Mouse (Mus musculus) neural tube, embryonic 11.5 days (tissue): ENCODE data around the gene Smarca4. TPM values are rescaled to one million over a fixed set of nuclear protein-coding genes. Genes with fewer than 3 reads are reported as not detected.
"Not testable (repeated sequence)": the region's sequence is repeated elsewhere in the genome, so short reads cannot be mapped to it uniquely, and the experiment has no call there.

ENCODE experiments used
- ATAC-seq: fragments of 200-750 bp; cut with Nextera tagmentation; 2 replicates; pipeline ENCODE4 v1.8.0; 2017; ENCODE audit warnings: moderate number of reproducible peaks, mild to moderate bottlenecking, moderate TSS enrichment, moderate library complexity; ENCODE audit not compliant: insufficient read depth, low FRiP score, low TSS enrichment
- DNase-seq: peaks from one replicate; pipeline ENCODE4 v3.0.0-alpha.2; 2015; ENCODE audit warnings: low spot score
- H3K27ac ChIP-seq: fragments of 300-500 bp; sonication (generic); 2 replicates; pipeline ENCODE4 v1.5.1; 2014; ENCODE audit warnings: low read depth, mild to moderate bottlenecking, low read length
- H3K27me3 ChIP-seq: fragments of 300-500 bp; sonication (generic); 2 replicates; pipeline ENCODE4 v1.6.1; 2014; ENCODE audit warnings: mild to moderate bottlenecking, low read length, mixed read lengths; ENCODE audit not compliant: control insufficient read depth, insufficient read depth
- H3K36me3 ChIP-seq: fragments of 300-500 bp; sonication (generic); 2 replicates; pipeline ENCODE4 v1.6.1; 2014; ENCODE audit warnings: mild to moderate bottlenecking, low read length, moderate library complexity, mixed read lengths; ENCODE audit not compliant: control insufficient read depth, insufficient read depth
- H3K4me1 ChIP-seq: fragments of 300-500 bp; sonication (generic); 2 replicates; pipeline ENCODE4 v1.6.1; 2014; ENCODE audit warnings: low read length, mixed read lengths; ENCODE audit not compliant: control insufficient read depth, insufficient read depth
- H3K4me2 ChIP-seq: fragments of 300-500 bp; sonication (generic); 2 replicates; pipeline ENCODE4 v1.6.1; 2014; ENCODE audit warnings: low read depth, mild to moderate bottlenecking, moderate library complexity
- H3K4me3 ChIP-seq: fragments of 300-500 bp; sonication (generic); 2 replicates; pipeline ENCODE4 v1.5.1; 2014; ENCODE audit warnings: low read depth, low read length
- H3K9ac ChIP-seq: fragments of 300-500 bp; sonication (generic); 2 replicates; pipeline ENCODE4 v1.6.1; 2014; ENCODE audit warnings: mild to moderate bottlenecking, low read length
- H3K9me3 ChIP-seq: fragments of 300-500 bp; sonication (generic); 2 replicates; pipeline ENCODE4 v1.6.1; 2016; ENCODE audit warnings: low read length; ENCODE audit not compliant: control insufficient read depth
- WGBS: fragments of 180-500 bp; shearing (Covaris S2); extraction: QIAGEN DNeasy Blood & Tissue Kit; methylation state at CpG from one replicate; pipeline ENCODE4 v1.1.7; 2014; 5-methylcytosine and 5-hydroxymethylcytosine counted together
- polyA plus RNA-seq: library from polyadenylated mRNA; unstranded; fragments of >200 nt; fragmentation: Nextera tagmentation; extraction: Ambion mirVana; gene quantifications from 2 replicates; pipeline ENCODE4 v1.2.1, GENCODE M21; 2014

The Smarca4 gene
- polyA plus RNA-seq, 1 experiment from 2014 or later, result 175 TPM

GRCm38 (mm10) chr9:21690031-21690430 is 74.1 kb downstream of the Smarca4 start:
- 84% methylated on average over 3 of the region's 3 CpGs for WGBS
- H3K4me3 ChIP-seq, result no peak overlapping the region
- H3K36me3 ChIP-seq, result peaks cover 24% of the 10 kb centered on the region
- no peaks in the 10 kb centered on the region for H3K27me3 ChIP-seq
- DNase-seq, result no peak
- ATAC-seq, result no peak
- H3K9me3 ChIP-seq, result no peaks in the 10 kb centered on the region
- H3K27ac ChIP-seq, result no peak overlapping the region
- no peak overlapping the region for H3K9ac ChIP-seq
- H3K4me1 ChIP-seq, result no peaks in the 10 kb centered on the region
- H3K4me2 ChIP-seq, result no peak overlapping the region

GRCm38 (mm10) chr9:21691862-21692261 is 75.9 kb downstream of the Smarca4 start:
- H3K27ac ChIP-seq, result no peak overlapping the region
- 57% methylated on average over 2 of the region's 2 CpGs for WGBS
- no peak for ATAC-seq

GRCm38 (mm10) chr9:21692491-21692890 is 76.5 kb downstream of the Smarca4 start:
- Histone ChIP-seq H3K27me3 (no peaks in the 10 kb centered on the region), H3K9ac (no peak overlapping the region), H3K4me2 (no peak overlapping the region), H3K27ac (no peak overlapping the region), H3K4me3 (no peak overlapping the region), H3K4me1 (no peaks in the 10 kb centered on the region), H3K9me3 (no peaks in the 10 kb centered on the region), H3K36me3 (peaks cover 18% of the 10 kb centered on the region)
- DNase-seq, result no peak
- 99% methylated on average over 4 of the region's 4 CpGs for WGBS
- ATAC-seq, result no peak

More at GRCm38 (mm10) chr9:21691862-21692261, 75.9 kb downstream of the Smarca4 start:
- Histone ChIP-seq H3K4me2 (no peak overlapping the region), H3K27me3 (no peaks in the 10 kb centered on the region), H3K36me3 (peaks cover 17% of the 10 kb centered on the region), H3K4me1 (no peaks in the 10 kb centered on the region), H3K9ac (no peak overlapping the region), H3K9me3 (no peaks in the 10 kb centered on the region), H3K4me3 (no peak overlapping the region)
- peak; percentile 43 for DNase-seq

- ATAC-seq (no peak), DNase-seq (no peak)
- Histone ChIP-seq H3K9me3 (no peaks in the 10 kb centered on the region), H3K4me1 (no peaks in the 10 kb centered on the region), H3K27ac (no peak overlapping the region), H3K4me3 (no peak overlapping the region), H3K9ac (no peak overlapping the region), H3K4me2 (no peak overlapping the region), H3K27me3 (no peaks in the 10 kb centered on the region), H3K36me3 (peaks cover 21% of the 10 kb centered on the region)
These were observed 78.1 kb downstream of the Smarca4 start for GRCm38 (mm10) chr9:21694071-21694470.

- Histone ChIP-seq H3K27ac (no peak overlapping the region), H3K4me1 (no peaks in the 10 kb centered on the region), H3K36me3 (peaks cover 24% of the 10 kb centered on the region), H3K9me3 (no peaks in the 10 kb centered on the region), H3K4me2 (no peak overlapping the region), H3K4me3 (no peak overlapping the region), H3K27me3 (no peaks in the 10 kb centered on the region), H3K9ac (no peak overlapping the region)
- DNase-seq, result no peak
- no peak for ATAC-seq
- 94% methylated on average over 5 of the region's 5 CpGs for WGBS
These were observed 79.3 kb downstream of the Smarca4 start for GRCm38 (mm10) chr9:21695229-21695792.

- Histone ChIP-seq H3K27ac (no peak overlapping the region), H3K9me3 (no peaks in the 10 kb centered on the region), H3K9ac (no peak overlapping the region), H3K4me3 (no peak overlapping the region), H3K27me3 (no peaks in the 10 kb centered on the region), H3K4me1 (no peaks in the 10 kb centered on the region), H3K4me2 (no peak overlapping the region), H3K36me3 (peaks cover 35% of the 10 kb centered on the region)
- WGBS, result 89% methylated on average over 6 of the region's 6 CpGs
- DNase-seq, result no peak
- no peak for ATAC-seq
These were observed 81.2 kb downstream of the Smarca4 start for GRCm38 (mm10) chr9:21697121-21697520.

GRCm38 (mm10) chr9:21699280-21699679 is 83.3 kb downstream of the Smarca4 start:
- H3K4me3 ChIP-seq, H3K9ac ChIP-seq, H3K27ac ChIP-seq, ATAC-seq, H3K4me2 ChIP-seq, H3K27me3 ChIP-seq, H3K9me3 ChIP-seq, DNase-seq, H3K4me1 ChIP-seq: not testable (repeated sequence)
- 92% methylated on average over 6 of the region's 6 CpGs for WGBS
- H3K36me3 ChIP-seq, result peaks cover 48% of the 10 kb centered on the region

GRCm38 (mm10) chr9:21701091-21701490 is 85.1 kb downstream of the Smarca4 start:
- WGBS, result 88% methylated on average over 14 of the region's 14 CpGs
- Histone ChIP-seq H3K4me1 (no peaks in the 10 kb centered on the region), H3K4me2 (no peak overlapping the region), H3K9me3 (no peaks in the 10 kb centered on the region), H3K9ac (no peak overlapping the region), H3K27ac (no peak overlapping the region), H3K36me3 (peaks cover 49% of the 10 kb centered on the region), H3K4me3 (no peak overlapping the region), H3K27me3 (no peaks in the 10 kb centered on the region)
- ATAC-seq, result no peak
- DNase-seq, result no peak

GRCm38 (mm10) chr9:21703494-21703893 is 87.5 kb downstream of the Smarca4 start:
- Histone ChIP-seq H3K4me3 (no peak overlapping the region), H3K27ac (no peak overlapping the region), H3K36me3 (peaks cover 50% of the 10 kb centered on the region), H3K27me3 (no peaks in the 10 kb centered on the region), H3K9ac (no peak overlapping the region), H3K4me1 (no peaks in the 10 kb centered on the region), H3K4me2 (no peak overlapping the region), H3K9me3 (no peaks in the 10 kb centered on the region)
- ATAC-seq (no peak), DNase-seq (no peak)
- WGBS, result 97% methylated on average over 7 of the region's 7 CpGs
